Comparison of ENCODE assay signal across 10 mouse cellular contexts in the genomic region with DNA sequence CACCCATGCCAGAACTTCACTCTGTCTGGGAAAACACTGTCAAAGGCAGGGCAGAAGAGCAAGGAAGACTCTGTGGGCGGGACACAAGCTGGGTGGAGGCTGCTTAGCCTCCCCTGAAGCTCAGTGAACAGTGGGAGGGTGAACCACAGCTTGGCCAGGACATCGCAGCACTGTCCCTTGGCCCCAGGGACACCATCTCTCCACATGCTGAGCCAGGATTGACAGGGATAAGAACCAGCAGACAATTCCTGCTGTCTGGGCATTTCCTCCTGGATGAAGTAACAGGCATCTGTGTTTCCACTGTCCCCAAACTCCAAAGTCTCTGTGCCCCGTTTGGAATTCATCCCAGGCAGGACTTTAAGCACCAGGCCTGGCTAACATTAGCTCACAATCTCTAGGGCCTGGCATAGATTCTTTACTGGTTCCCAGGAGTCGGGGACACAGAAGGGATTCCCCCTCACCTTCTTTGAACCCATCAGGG.
DNase-seq lines count a peak whose midpoint lies in the region; ATAC-seq and TF ChIP-seq lines count a peak whose summit lies in the region.
"Had no signal": no experiment of that assay in that cellular context is flagged by ENCODE, and none has a peak within 500 bp of the region (broad histone marks: within the 10 kb centered on the region; RNA-seq: fewer than 3 reads in every experiment).

No protein-coding gene starts in this region.

- peak; percentile 47 for DNase-seq in lung, postnatal 0 days (ENCODE audit: low spot score)
- DNase-seq in lung, adult 2 months: no peak
- peak; percentile 25 for DNase-seq in kidney, adult 9 months
- no peak for DNase-seq in frontal cortex, postnatal 10 days (ENCODE audit: low spot score in 2 of 2)

- peak; percentile 23 for ATAC-seq in lung, postnatal 0 days
- ATAC-seq in heart, embryonic 12.5 days (ENCODE audit: insufficient number of reproducible peaks, low FRiP score): no peak
- no peak for ATAC-seq in stomach, embryonic 16.5 days (ENCODE audit: insufficient read depth, low FRiP score)
- ATAC-seq in erythroid progenitor cell, adult 5-6 weeks (replicated peaks; ENCODE audit: low FRiP score, poor library complexity, severe bottlenecking): no peak

- H3K27ac ChIP-seq in lung, postnatal 0 days (ENCODE audit: low read length): no peak overlapping the region
- H3K27ac ChIP-seq in heart, embryonic 12.5 days (ENCODE audit: poor library complexity, severe bottlenecking): peak overlapping the region; percentile 98
- no peak overlapping the region for H3K27ac ChIP-seq in stomach, embryonic 16.5 days (ENCODE audit: low read length)
- H3K27ac ChIP-seq: left cerebral cortex, adult 2 months had no signal

- TF ChIP-seq POLR2A in lung, adult 2 months (IDR thresholded peaks at IDR 0.05; ENCODE audit: borderline replicate concordance, extremely low read depth, low read depth, low read length): no peak

- WGBS in lung, postnatal 0 days: 51% methylated on average over 4 of the region's 4 CpGs
- WGBS in lung, adult 2 months: 62% methylated on average over 4 of the region's 4 CpGs
- WGBS in heart, embryonic 12.5 days: 29% methylated on average over 4 of the region's 4 CpGs
- WGBS in stomach, embryonic 16.5 days: 64% methylated on average over 4 of the region's 4 CpGs

- H3K27me3 ChIP-seq in lung, postnatal 0 days (replicated peaks; ENCODE audit: insufficient read depth, low read length): no peaks in the 10 kb centered on the region
- no peaks in the 10 kb centered on the region for H3K27me3 ChIP-seq in heart, embryonic 12.5 days (replicated peaks)
- H3K27me3 ChIP-seq in stomach, embryonic 16.5 days (ENCODE audit: control insufficient read depth, insufficient read depth, low read length): no peaks in the 10 kb centered on the region

- no peaks in the 10 kb centered on the region for H3K36me3 ChIP-seq in lung, postnatal 0 days (ENCODE audit: insufficient read depth, low read length)
- H3K36me3 ChIP-seq in heart, embryonic 12.5 days: no peaks in the 10 kb centered on the region
- no peaks in the 10 kb centered on the region for H3K36me3 ChIP-seq in stomach, embryonic 16.5 days (ENCODE audit: control insufficient read depth, insufficient read depth, low read length)
- H3K36me3 ChIP-seq: G1E had no signal

- H3K4me3 ChIP-seq in lung, postnatal 0 days (ENCODE audit: low read depth, low read length): no peak overlapping the region
- no peak overlapping the region for H3K4me3 ChIP-seq in lung, adult 2 months (replicated peaks; ENCODE audit: extremely low read depth, low read depth, low read length)
- H3K4me3 ChIP-seq in heart, embryonic 12.5 days: no peak overlapping the region
- H3K4me3 ChIP-seq in stomach, embryonic 16.5 days (replicated peaks; ENCODE audit: low read length): no peak overlapping the region
- H3K4me3 ChIP-seq: left cerebral cortex, adult 2 months; megakaryocyte, embryonic 14.5 days had no signal

- no peak for TF ChIP-seq CTCF in lung, postnatal 0 days (IDR thresholded peaks at IDR 0.05)
- TF ChIP-seq CTCF in lung, adult 2 months (IDR thresholded peaks at IDR 0.05; ENCODE audit: insufficient read depth, low read length): no peak

- H3K4me1 ChIP-seq in lung, postnatal 0 days (ENCODE audit: insufficient read depth, low read depth, low read length): peaks cover 3% of the 10 kb centered on the region; the same call in 1 of the 2 replicates
- peaks cover 9% of the 10 kb centered on the region for H3K4me1 ChIP-seq in lung, adult 2 months (ENCODE audit: control insufficient read depth, insufficient read depth, low read length)
- peaks cover 61% of the 10 kb centered on the region for H3K4me1 ChIP-seq in heart, embryonic 12.5 days (replicated peaks)
- H3K4me1 ChIP-seq in stomach, embryonic 16.5 days (ENCODE audit: control insufficient read depth, insufficient read depth, low read length): peaks cover 36% of the 10 kb centered on the region

- TF ChIP-seq EP300 in lung, postnatal 0 days (IDR thresholded peaks at IDR 0.05): no peak

- no peaks in the 10 kb centered on the region for H3K9me3 ChIP-seq in lung, postnatal 0 days (ENCODE audit: low read length)
- no peaks in the 10 kb centered on the region for H3K9me3 ChIP-seq in heart, embryonic 12.5 days (replicated peaks)
- H3K9me3 ChIP-seq in stomach, embryonic 16.5 days (replicated peaks; ENCODE audit: control insufficient read depth, low read length): no peaks in the 10 kb centered on the region
- H3K9me3 ChIP-seq: megakaryocyte, embryonic 14.5 days had no signal

- no peak overlapping the region for H3K9ac ChIP-seq in lung, postnatal 0 days (replicated peaks; ENCODE audit: low read depth)
- peak overlapping the region; percentile 47; the same call in 1 of the 2 replicates for H3K9ac ChIP-seq in heart, embryonic 12.5 days
- 0 out of 2 replicates have a peak overlapping the region, but pooled peaks have one; percentile 1 for H3K9ac ChIP-seq in stomach, embryonic 16.5 days (ENCODE audit: low read length)

- no peak overlapping the region for H3K4me2 ChIP-seq in lung, postnatal 0 days (replicated peaks; ENCODE audit: low read depth, low read length)
- H3K4me2 ChIP-seq in heart, embryonic 12.5 days: 0 out of 2 replicates have a peak overlapping the region, but pooled peaks have one; percentile 20
- no peak overlapping the region for H3K4me2 ChIP-seq in stomach, embryonic 16.5 days (ENCODE audit: low read depth, low read length)

Comparison
In these comparisons a context has a peak if more than half of its experiments do, and no peak if none do; other contexts are left out.
1. DNase-seq: peak in lung, postnatal 0 days (single experiment) and kidney, adult 9 months (single experiment); none in lung, adult 2 months (single experiment) and frontal cortex, postnatal 10 days (0 of 2).